Mouse (Mus musculus): Measurements from ENCODE around the gene Zdhhc23. TPM values are rescaled to one million over a fixed set of nuclear protein-coding genes. Genes with fewer than 3 reads are reported as not detected.

Gene Zdhhc23
- polyA plus RNA-seq, 1 experiment from 2014 or later, result 0.38 TPM

DNA sequence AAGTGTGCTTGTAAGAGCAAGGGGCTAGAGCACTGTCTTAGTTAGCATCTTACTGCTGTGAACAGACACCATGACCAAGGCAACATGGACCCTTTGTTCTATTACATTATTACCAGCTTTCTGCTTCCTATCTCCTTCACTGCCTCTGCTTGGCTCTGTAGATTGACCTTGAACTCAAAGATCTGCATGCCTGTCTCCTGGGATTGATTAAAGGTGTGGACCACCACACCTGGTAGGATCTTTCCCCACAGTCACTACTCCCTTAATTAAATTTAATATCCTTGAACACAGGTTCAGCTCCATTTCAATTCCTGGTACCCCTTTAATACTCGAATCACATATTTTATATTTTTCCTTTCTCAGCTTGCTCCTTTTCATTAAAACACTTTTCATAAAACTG lies 53.7 kb downstream of the Zdhhc23 start:
- H3K4me2 ChIP-seq (ENCODE audit: low read depth, low read length), result no peak overlapping the region
- no peak overlapping the region for H3K27ac ChIP-seq (replicated peaks; ENCODE audit: low read depth, low read length)
- no peaks in the 10 kb centered on the region for H3K27me3 ChIP-seq (ENCODE audit: control insufficient read depth, insufficient read depth, low read length)
- no peak for ATAC-seq (replicated peaks; ENCODE audit: insufficient number of reproducible peaks, low FRiP score, low TSS enrichment, low read depth)
- no peak for DNase-seq (ENCODE audit: low spot score)
- no peaks in the 10 kb centered on the region for H3K36me3 ChIP-seq (replicated peaks; ENCODE audit: control insufficient read depth, insufficient read depth, low read depth, low read length)
- no peaks in the 10 kb centered on the region for H3K9me3 ChIP-seq (replicated peaks; ENCODE audit: control insufficient read depth, low read length)
- no peaks in the 10 kb centered on the region for H3K4me1 ChIP-seq (ENCODE audit: control insufficient read depth, insufficient read depth, low read length)
- WGBS, result 89% methylated on average over 1 of the region's 1 CpGs
- H3K9ac ChIP-seq (replicated peaks; ENCODE audit: low read length), result no peak overlapping the region
- no peak overlapping the region for H3K4me3 ChIP-seq (ENCODE audit: low read depth, low read length)

DNA sequence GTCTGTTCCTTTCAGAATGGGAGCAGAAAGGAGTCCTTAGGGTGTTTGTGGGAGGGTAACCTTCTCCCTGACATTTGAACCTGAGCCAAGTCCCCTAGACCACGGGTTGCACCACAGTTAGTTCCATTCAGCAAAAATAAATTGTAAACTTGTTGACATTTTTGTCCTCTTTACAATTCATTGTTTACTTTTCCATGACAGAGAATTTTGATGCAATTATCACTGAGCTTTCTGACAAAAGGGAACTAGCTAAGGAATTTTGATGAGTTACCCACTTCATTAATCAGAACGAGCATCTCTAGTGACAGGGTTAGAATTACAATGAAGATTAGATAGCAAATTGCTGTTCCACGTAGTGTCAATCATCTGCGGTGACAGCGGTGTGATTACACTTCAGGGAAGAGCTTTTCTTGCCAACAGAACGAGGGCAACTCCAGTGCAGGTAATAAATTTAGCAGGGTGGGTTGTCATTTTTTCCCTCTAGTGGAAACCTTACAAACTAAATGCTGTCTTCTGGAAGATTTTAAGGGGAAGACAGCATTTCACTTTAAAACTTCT lies 54.5 kb downstream of the Zdhhc23 start:
- no peak overlapping the region for H3K27ac ChIP-seq (replicated peaks; ENCODE audit: low read depth, low read length)
- H3K4me2 ChIP-seq (ENCODE audit: low read depth, low read length), result no peak overlapping the region
- no peak overlapping the region for H3K9ac ChIP-seq (replicated peaks; ENCODE audit: low read length)
- no peaks in the 10 kb centered on the region for H3K27me3 ChIP-seq (ENCODE audit: control insufficient read depth, insufficient read depth, low read length)
- ATAC-seq (replicated peaks; ENCODE audit: insufficient number of reproducible peaks, low FRiP score, low TSS enrichment, low read depth) (no peak), DNase-seq (ENCODE audit: low spot score) (no peak)
- WGBS, result 69% methylated on average over 6 of the region's 6 CpGs
- H3K4me1 ChIP-seq (ENCODE audit: control insufficient read depth, insufficient read depth, low read length), result no peaks in the 10 kb centered on the region
- H3K36me3 ChIP-seq (replicated peaks; ENCODE audit: control insufficient read depth, insufficient read depth, low read depth, low read length), result no peaks in the 10 kb centered on the region
- H3K9me3 ChIP-seq (replicated peaks; ENCODE audit: control insufficient read depth, low read length), result no peaks in the 10 kb centered on the region
- no peak overlapping the region for H3K4me3 ChIP-seq (ENCODE audit: low read depth, low read length)

DNA sequence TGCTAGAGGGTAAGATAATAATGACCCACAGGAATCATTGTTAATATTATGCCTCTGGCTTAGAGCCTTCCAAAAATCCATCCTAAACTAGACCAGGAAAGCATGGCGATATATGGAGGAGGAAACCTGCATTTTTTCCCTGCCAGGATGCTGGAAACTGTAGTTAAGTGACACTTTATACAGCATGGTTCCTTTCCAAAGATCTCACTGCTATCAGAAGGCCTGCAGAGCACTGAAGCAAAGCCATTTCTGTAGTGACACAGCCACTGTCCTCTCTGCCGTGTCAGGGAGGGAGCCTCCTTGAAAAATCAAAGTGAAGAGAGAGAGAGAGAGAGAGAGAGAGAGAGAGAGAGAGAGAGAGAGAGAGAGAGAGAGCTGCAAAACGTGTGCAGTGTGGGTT lies 57.0 kb downstream of the Zdhhc23 start:
- H3K4me2 ChIP-seq (ENCODE audit: low read depth, low read length), result no peak overlapping the region
- H3K27me3 ChIP-seq (ENCODE audit: control insufficient read depth, insufficient read depth, low read length), result no peaks in the 10 kb centered on the region
- no peaks in the 10 kb centered on the region for H3K4me1 ChIP-seq (ENCODE audit: control insufficient read depth, insufficient read depth, low read length)
- H3K36me3 ChIP-seq (replicated peaks; ENCODE audit: control insufficient read depth, insufficient read depth, low read depth, low read length), result no peaks in the 10 kb centered on the region; the same call in 1 of the 2 replicates
- no peak overlapping the region for H3K9ac ChIP-seq (replicated peaks; ENCODE audit: low read length)
- no peak overlapping the region for H3K27ac ChIP-seq (replicated peaks; ENCODE audit: low read depth, low read length)
- WGBS, result 62% methylated on average over 3 of the region's 3 CpGs
- no peak for ATAC-seq (replicated peaks; ENCODE audit: insufficient number of reproducible peaks, low FRiP score, low TSS enrichment, low read depth)
- H3K9me3 ChIP-seq (replicated peaks; ENCODE audit: control insufficient read depth, low read length), result no peaks in the 10 kb centered on the region
- no peak for DNase-seq (ENCODE audit: low spot score)
- H3K4me3 ChIP-seq (ENCODE audit: low read depth, low read length), result no peak overlapping the region

GRCm38 (mm10) chr16:43922024-43922423 lies 57.6 kb downstream of the Zdhhc23 start:
- no peak for ATAC-seq (replicated peaks; ENCODE audit: insufficient number of reproducible peaks, low FRiP score, low TSS enrichment, low read depth)
- Histone ChIP-seq H3K4me2 (ENCODE audit: low read depth, low read length) (no peak overlapping the region), H3K9me3 (replicated peaks; ENCODE audit: control insufficient read depth, low read length) (no peaks in the 10 kb centered on the region), H3K27ac (replicated peaks; ENCODE audit: low read depth, low read length) (no peak overlapping the region), H3K4me1 (ENCODE audit: control insufficient read depth, insufficient read depth, low read length) (no peaks in the 10 kb centered on the region), H3K4me3 (ENCODE audit: low read depth, low read length) (no peak overlapping the region), H3K27me3 (ENCODE audit: control insufficient read depth, insufficient read depth, low read length) (no peaks in the 10 kb centered on the region), H3K36me3 (replicated peaks; ENCODE audit: control insufficient read depth, insufficient read depth, low read depth, low read length) (no peaks in the 10 kb centered on the region; the same call in 1 of the 2 replicates), H3K9ac (replicated peaks; ENCODE audit: low read length) (no peak overlapping the region)
- DNase-seq (ENCODE audit: low spot score), result no peak
- 44% methylated on average over 2 of the region's 2 CpGs for WGBS

- no peak overlapping the region for H3K27ac ChIP-seq (replicated peaks; ENCODE audit: low read depth, low read length)
- H3K27me3 ChIP-seq (ENCODE audit: control insufficient read depth, insufficient read depth, low read length), result no peaks in the 10 kb centered on the region
- no peak overlapping the region for H3K4me3 ChIP-seq (ENCODE audit: low read depth, low read length)
- H3K9me3 ChIP-seq (replicated peaks; ENCODE audit: control insufficient read depth, low read length), result no peaks in the 10 kb centered on the region
- ATAC-seq (replicated peaks; ENCODE audit: insufficient number of reproducible peaks, low FRiP score, low TSS enrichment, low read depth) (no peak), DNase-seq (ENCODE audit: low spot score) (no peak)
- H3K9ac ChIP-seq (replicated peaks; ENCODE audit: low read length), result no peak overlapping the region
- no peaks in the 10 kb centered on the region; the same call in 1 of the 2 replicates for H3K36me3 ChIP-seq (replicated peaks; ENCODE audit: control insufficient read depth, insufficient read depth, low read depth, low read length)
- H3K4me2 ChIP-seq (ENCODE audit: low read depth, low read length), result no peak overlapping the region
- 84% methylated on average over 3 of the region's 3 CpGs for WGBS
- no peaks in the 10 kb centered on the region for H3K4me1 ChIP-seq (ENCODE audit: control insufficient read depth, insufficient read depth, low read length)
Measured at GRCm38 (mm10) chr16:43918867-43919266, 60.7 kb downstream of the Zdhhc23 start.

Small RNA genes within 50 kb of the gene (microRNA-seq; reads per million reads assigned to microRNA genes)
- not detected for gene Mir3470b (ENCODE audit: borderline number of aligned reads)

Other genes with a start within 250 kb of the Zdhhc23 start
- not detected in 2 replicates for gene Drd3, start 225.8 kb downstream of the Zdhhc23 start, polyA plus RNA-seq (2014; fragmentation: Nextera tagmentation; extraction: Ambion mirVana)
- 13.2 and 15.6 TPM in 2 replicates for gene Ccdc191, start 90.0 kb downstream of the Zdhhc23 start, polyA plus RNA-seq (2014; fragmentation: Nextera tagmentation; extraction: Ambion mirVana)
- gene Qtrt2, start 53.0 kb downstream of the Zdhhc23 start, polyA plus RNA-seq (2014; fragmentation: Nextera tagmentation; extraction: Ambion mirVana), result 42.9 and 54.4 TPM in 2 replicates
- 4.9 and 5.0 TPM in 2 replicates for gene Gramd1c, start 83.6 kb upstream of the Zdhhc23 start, polyA plus RNA-seq (2014; fragmentation: Nextera tagmentation; extraction: Ambion mirVana)
- gene Atp6v1a, start 159.9 kb upstream of the Zdhhc23 start, polyA plus RNA-seq (2014; fragmentation: Nextera tagmentation; extraction: Ambion mirVana), result 61.9 and 66.0 TPM in 2 replicates
- gene Naa50, start 160.0 kb upstream of the Zdhhc23 start, polyA plus RNA-seq (2014; fragmentation: Nextera tagmentation; extraction: Ambion mirVana), result 92.4 and 97.7 TPM in 2 replicates
- 4.4 and 4.6 TPM in 2 replicates for gene Usf3, start 193.5 kb upstream of the Zdhhc23 start, polyA plus RNA-seq (2014; fragmentation: Nextera tagmentation; extraction: Ambion mirVana)